Mouse (Mus musculus): ENCODE results near the gene Slc44a1. TPM values are rescaled to one million over a fixed set of nuclear protein-coding genes. Genes with fewer than 3 reads are reported as not detected.

Slc44a1 gene
- total RNA-seq, 2 experiments from 2014 or later, result 15.8 to 17.7 TPM

DNA sequence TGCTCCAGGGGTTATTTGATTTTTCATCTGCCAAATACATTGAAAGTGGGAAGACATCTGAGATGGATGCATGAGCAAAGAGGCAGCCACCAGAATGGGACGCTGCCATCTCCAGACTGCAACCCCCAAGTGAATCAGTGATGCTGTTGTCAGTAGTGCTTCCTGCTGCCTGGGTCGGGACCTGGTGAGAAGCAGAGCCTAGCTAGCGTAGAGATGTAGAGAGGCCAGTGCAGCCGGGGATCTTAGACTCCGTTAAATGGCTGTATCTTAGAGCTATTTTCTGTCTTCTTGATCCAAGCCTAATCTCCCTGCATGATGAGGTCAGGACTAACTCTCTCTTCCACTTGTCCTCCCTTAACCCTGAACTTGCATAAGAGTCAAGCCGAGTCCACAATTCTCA, 179.9 kb downstream of the Slc44a1 start:
- Histone ChIP-seq H3K4me3 (peak overlapping the region; percentile 64), H3K27ac (peak overlapping the region; percentile 85)
- intact Hi-C loops (cut with DNase I), result no loop called here
- peak; percentile 30 for DNase-seq
- TF ChIP-seq CTCF (IDR thresholded peaks at IDR 0.05), result no peak

DNA sequence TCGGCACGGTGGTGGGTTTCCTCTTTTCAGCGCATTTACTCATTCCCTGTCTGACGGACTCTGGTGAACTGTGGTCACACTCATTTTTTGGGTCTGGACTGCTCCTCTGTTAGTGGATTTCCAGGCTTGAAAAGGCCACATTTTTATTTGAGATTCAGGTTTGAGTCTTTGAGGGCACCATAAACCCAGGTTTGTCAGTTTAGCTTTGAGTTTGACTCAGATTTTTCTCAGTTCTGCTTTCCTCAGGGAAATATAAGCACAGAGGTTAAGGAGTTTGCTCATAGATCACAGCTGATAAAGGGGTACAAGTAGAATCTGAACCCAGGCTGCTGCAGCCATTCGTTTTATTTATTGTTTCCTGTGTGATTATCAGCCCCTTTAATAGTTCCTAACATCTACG, 180.9 kb downstream of the Slc44a1 start:
- intact Hi-C loops (cut with DNase I), result no loop called here
- DNase-seq, result no peak
- no peak for TF ChIP-seq CTCF (IDR thresholded peaks at IDR 0.05)
- Histone ChIP-seq H3K4me3 (no peak overlapping the region), H3K27ac (peak overlapping the region; percentile 85)

DNA sequence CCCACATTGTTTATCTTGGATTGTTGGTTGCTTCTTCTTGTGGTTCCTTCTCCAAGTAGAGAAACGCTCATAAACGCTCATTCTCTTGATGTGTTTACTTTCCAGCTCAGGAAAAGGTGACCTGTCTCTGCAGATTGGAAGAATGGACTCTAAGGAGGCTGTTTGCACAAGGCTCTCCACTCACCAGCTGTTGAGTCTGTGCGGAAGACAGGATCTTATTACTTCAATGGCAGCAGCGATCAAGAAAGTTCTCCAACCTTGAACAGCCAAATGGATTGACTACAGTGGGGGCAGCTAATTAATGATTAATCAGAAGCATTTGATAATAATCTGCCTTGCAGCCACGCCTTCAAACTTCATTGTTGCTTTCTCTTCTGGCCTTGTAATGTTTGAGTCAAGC, 181.3 kb downstream of the Slc44a1 start:
- no peak for TF ChIP-seq CTCF (IDR thresholded peaks at IDR 0.05)
- intact Hi-C loops (cut with DNase I), result no loop called here
- H3K4me3 ChIP-seq, result no peak overlapping the region
- no peak for DNase-seq
- H3K27ac ChIP-seq, result peak overlapping the region; percentile 85; the same call in 1 of the 2 replicates

DNA sequence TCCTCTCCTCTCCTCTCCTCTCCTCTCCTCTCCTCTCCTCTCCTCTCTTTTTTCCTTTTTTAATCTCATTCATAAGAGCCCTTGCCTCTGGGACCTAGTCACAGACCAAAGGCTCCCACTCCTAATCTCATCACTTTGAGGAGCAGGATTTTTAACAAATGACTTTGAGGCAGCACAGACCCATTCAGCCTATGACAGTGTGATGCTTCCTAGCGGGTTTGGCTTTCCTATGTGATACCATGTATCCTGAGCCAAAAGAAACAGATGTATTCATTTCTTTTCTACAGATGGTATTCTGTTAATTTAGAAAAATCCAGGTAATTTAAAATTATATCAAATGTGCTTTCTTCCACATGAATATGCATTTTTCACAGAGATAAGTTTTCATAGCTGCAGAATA, 183.5 kb downstream of the Slc44a1 start:
- intact Hi-C loops (cut with DNase I), result no loop called here

DNA sequence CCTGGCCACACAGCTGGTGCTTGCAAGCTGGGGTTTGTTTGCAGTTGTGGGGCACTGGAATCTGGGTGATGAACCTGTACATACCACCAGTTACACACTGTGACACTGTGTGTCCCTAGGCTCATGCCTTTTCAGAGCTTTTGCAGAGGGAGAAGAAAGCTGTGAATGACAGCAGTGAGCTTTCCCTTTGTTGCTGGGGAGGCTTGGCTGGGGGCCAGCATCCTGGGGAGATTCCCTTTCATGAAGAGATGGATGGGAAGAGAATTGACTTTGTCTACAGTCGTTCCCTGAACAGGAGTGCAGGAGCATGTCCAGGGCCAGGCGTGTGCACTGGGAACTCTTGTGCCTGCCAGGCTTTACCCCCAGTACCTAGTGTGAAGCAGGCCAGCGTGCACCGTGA, 184.6 kb downstream of the Slc44a1 start:
- no peak for TF ChIP-seq CTCF (IDR thresholded peaks at IDR 0.05)
- no peak for DNase-seq
- no peak overlapping the region for H3K4me3 ChIP-seq
- intact Hi-C loops (cut with DNase I), result no loop called here
- H3K27ac ChIP-seq, result no peak overlapping the region

More for the DNA sequence above, 183.5 kb downstream of the Slc44a1 start:
- no peak for DNase-seq
- H3K27ac ChIP-seq, result no peak overlapping the region
- no peak for TF ChIP-seq CTCF (IDR thresholded peaks at IDR 0.05)
- no peak overlapping the region for H3K4me3 ChIP-seq

DNA sequence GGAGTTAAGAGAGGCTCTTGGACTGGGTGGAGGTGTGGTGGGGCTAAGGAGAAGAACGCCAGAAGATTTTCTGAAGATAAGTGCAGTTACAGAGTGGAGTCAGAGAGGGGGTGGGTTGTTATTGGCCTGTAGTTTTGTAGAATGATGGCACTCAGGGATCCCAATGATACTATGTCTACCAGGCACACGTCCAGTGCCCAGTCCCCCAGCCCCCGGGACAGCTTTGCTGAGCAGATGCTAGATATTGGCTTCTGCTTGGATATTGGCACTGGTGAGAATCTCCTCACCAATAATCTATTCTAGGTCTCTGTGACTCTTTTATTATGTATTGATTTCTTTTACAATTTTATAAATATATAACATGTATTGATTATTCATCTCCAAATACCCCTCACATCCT, 185.1 kb downstream of the Slc44a1 start:
- TF ChIP-seq CTCF (IDR thresholded peaks at IDR 0.05), result no peak
- Histone ChIP-seq H3K4me3 (no peak overlapping the region), H3K27ac (no peak overlapping the region)
- intact Hi-C loops (cut with DNase I), result no loop called here
- DNase-seq, result no peak

DNA sequence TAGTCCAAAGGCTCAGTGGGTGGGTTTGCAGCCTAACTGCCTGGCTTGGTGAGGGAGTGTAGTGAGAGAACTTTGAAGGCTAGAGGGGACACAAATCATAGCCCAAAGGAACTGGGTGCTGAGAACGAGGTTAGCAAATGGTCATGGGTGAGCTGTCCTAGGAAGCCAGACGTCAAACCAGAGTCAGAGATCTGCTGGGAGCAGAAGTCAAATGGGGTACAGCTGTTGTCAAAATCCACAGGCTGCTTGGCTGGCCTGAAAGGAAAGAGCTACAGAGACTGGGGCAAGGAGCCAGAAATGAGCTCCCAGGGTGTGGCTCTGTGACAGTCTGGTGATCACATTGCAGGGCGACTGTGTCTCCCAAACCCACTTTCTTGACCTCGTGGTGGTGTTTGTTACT, 188.7 kb downstream of the Slc44a1 start:
- H3K4me3 ChIP-seq, result no peak overlapping the region; the same call in 1 of the 2 replicates
- peak; percentile 86 for DNase-seq
- H3K27ac ChIP-seq, result peak overlapping the region; percentile 88
- TF ChIP-seq CTCF (IDR thresholded peaks at IDR 0.05), result no peak
- intact Hi-C loops (cut with DNase I), result no loop called here

DNA sequence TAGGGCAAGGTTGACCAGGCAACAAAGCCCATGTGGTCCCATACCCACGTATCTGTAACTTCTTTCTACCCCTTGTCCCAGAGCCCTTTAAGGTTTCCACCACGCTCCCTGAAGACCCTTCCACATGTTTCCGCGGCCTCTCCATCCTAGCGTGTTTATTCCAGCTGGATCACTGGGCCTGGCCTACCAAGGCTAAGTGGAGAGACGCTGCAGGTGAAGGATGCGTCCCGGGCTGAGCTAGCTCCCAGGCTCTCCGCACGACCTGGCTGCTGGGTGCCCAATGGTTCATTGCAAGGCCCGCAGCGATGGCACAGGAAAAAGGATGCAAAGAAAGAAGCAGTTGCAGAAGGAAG, 190.7 kb downstream of the Slc44a1 start:
- peak overlapping the region; percentile 88 for H3K27ac ChIP-seq
- intact Hi-C loops (cut with DNase I), result loop anchor here (1.0 kb wide), 1 partner anchor 31 kb away; no protein-coding TSS in a partner anchor

DNA sequence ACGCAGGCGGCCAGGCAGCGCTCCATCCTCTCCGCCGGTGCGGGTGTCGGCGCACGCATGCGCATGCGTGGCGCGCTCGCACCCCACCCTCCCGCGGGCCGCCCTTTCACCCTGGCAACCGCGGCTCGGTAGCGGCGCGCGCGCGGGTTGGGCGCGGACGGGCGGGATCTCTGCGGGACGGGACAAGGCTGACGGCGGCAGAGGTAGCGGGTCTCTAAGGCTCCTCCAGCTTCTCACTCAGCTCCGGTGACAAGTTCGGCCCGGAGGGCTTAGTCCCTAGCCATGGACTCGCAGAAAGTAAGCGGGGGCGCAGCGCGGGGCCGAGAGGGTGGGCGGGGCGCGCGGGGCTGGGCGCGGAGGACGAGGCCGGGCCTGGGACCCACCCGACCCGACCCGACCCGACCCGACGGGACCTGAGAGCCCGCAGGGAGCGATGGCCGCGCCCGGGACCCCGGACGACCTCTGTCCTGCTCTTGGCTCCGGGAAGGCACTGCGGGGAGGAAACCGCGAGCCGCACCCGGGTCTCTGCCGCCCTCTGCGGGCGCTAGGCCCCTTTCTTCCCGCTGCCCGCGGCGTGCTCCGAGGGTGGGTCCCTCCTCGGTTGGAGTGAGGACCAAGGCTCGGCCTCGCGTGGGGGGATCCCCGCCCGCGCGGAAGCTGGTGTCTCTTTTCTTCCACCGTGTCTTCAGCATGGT, 191.2 kb downstream of the Slc44a1 start, which contains the start of gene Fsd1l:
Gene Fsd1l (plus strand): TSS at position 156 of the 695 bp plus-strand sequence.
- peak; percentile 55 for TF ChIP-seq CTCF (IDR thresholded peaks at IDR 0.05)

More for the DNA sequence above, 190.7 kb downstream of the Slc44a1 start:
- TF ChIP-seq CTCF (IDR thresholded peaks at IDR 0.05), result no peak
- peak overlapping the region; percentile 82 for H3K4me3 ChIP-seq
- DNase-seq, result no peak

DNA sequence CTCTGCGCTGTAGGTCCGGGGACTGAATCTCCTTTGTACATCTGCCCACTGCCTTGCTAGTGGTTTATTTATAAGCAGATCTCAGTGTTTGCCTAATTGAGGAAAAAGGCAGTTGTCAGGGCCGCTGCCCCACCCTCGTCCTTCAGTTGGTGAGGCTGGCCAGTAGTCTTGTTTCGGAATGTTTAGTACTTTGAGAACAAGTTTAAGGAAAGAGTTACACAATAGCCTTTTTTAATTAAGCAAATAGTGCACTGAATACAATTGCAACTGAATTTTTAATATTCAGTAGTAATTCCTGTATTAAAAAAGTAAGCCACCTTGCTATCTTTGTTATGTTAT, 191.8 kb downstream of the Slc44a1 start:
- TF ChIP-seq CTCF (IDR thresholded peaks at IDR 0.05), result no peak
- Histone ChIP-seq H3K4me3 (peak overlapping the region; percentile 82), H3K27ac (peak overlapping the region; percentile 88)
- intact Hi-C loops (cut with DNase I), result no loop called here
- no peak for DNase-seq

More for the DNA sequence above, 191.2 kb downstream of the Slc44a1 start, which contains the start of gene Fsd1l:
- peak within 1 kb of the TSS; percentile 82 for H3K4me3 ChIP-seq
- DNase-seq, result peak; percentile 91
- H3K27ac ChIP-seq, result peak within 1 kb of the TSS; percentile 88
- intact Hi-C loops (cut with DNase I), result loop anchor here (1.0 kb wide), 1 partner anchor 31 kb away; no protein-coding TSS in a partner anchor

DNA sequence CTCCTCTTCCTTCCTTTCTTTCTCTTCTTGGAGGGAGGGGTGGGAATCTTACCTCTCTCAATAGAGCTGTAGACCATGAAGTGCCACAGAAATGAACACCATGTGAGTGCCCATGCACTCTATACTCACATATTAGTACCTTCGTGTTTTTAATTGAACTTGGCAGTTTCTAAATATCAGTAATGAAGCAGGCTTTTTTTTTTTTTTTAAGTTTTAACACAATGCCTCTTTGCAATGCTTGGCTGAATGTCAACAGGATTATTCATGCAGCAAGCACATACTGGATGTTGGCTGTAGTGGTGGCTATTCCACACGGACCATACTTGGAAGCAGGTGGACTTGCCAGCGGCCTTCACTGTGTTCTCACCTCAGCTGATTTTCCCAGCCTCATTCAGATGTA, 195.1 kb downstream of the Slc44a1 start:
- TF ChIP-seq CTCF (IDR thresholded peaks at IDR 0.05), result no peak

DNA sequence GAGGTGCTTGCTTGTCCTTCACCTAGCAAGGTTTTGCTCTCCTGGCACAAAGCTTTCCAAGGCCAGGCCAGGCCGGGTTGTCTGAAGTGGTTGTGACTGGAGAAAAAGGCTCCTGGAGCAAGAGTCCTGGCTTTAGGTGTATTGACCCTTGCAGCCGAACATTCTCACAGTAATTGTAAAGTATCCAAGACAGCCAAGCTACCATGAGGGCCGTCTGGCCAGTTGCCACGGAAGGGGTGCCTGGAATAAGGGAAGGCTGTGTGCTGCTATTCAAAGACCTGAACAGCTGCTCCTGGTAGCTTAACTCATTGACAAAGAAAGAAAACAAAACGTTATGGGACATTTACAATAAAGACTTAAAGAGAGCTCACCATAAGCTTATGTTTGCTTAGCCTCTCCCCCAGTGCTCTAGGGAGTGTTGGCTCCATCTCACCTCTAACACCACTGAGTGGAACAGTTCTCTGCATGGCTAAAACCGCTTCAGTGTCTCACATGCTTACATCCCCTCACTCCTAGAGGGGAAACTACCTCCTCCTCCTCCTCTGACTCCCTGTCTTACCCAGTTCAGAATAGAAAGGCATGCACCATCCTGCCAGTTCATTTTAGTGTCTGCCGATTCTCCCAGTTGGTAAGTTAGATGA, 197.2 kb downstream of the Slc44a1 start:
- Histone ChIP-seq H3K4me3 (no peak overlapping the region), H3K27ac (peak overlapping the region; percentile 41; the same call in 1 of the 2 replicates)
- no peak for DNase-seq
- TF ChIP-seq CTCF (IDR thresholded peaks at IDR 0.05), result no peak
- intact Hi-C loops (cut with DNase I), result no loop called here

More for the DNA sequence above, 195.1 kb downstream of the Slc44a1 start:
- intact Hi-C loops (cut with DNase I), result no loop called here
- no peak overlapping the region for H3K27ac ChIP-seq
- no peak for DNase-seq
- no peak overlapping the region for H3K4me3 ChIP-seq

DNA sequence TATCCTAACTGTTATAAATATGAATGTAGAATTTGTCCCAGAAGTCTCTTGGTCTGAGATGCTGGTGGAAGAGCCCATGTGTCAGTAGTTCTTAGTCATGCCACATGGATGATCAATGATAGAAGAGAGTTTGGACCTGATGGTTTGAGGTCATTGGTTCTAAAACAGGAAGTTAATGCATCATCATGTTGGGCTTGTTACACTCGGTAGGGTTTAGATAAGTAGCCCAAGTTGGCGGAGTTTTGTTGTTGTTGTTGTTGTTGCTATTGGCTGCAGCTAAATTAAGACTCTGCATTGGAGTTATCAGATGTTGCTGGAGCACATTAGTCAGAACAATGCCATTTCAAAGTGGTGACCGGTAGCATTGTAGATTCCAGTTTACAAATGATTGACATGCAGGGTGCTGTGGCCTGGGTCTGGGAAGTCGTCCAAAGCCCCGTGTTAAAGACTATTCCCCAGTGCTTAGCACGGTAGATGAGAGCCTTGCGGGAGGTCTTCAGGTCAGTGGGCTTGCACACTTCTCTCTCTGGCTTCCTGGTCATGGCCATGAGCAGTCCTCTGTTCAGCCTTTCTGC, 198.4 kb downstream of the Slc44a1 start:
- peak; percentile 31 for DNase-seq
- intact Hi-C loops (cut with DNase I), result no loop called here
- Histone ChIP-seq H3K4me3 (no peak overlapping the region; the same call in 1 of the 2 replicates), H3K27ac (peak overlapping the region; percentile 59)
- TF ChIP-seq CTCF (IDR thresholded peaks at IDR 0.05), result no peak
